Mouse (Mus musculus) spleen, adult 2 months (tissue): ENCODE results near the gene Dnttip1.

Experiments
- CTCF ChIP-seq: fragments of 200-500 bp; IDR thresholded peaks from 2 replicates; pipeline ENCODE4 v1.5.1; 2011; ENCODE audit warnings: mild to moderate bottlenecking, inconsistent platforms; ENCODE audit not compliant: insufficient read depth, insufficient read length, insufficient replicate concordance; ENCODE audit errors: extremely low read depth
- POLR2A ChIP-seq: fragments of 200-500 bp; IDR thresholded peaks from 2 replicates; pipeline ENCODE4 v1.6.1; 2011; ENCODE audit warnings: low read depth, low read length, inconsistent platforms

- TF ChIP-seq CTCF (no peak), POLR2A (no peak)
Observed at GRCm38 (mm10) chr2:164773989-164774364, 28.2 kb downstream of the Dnttip1 start.
